ENCODE assay signal across 8 mouse cellular contexts in the genomic region with DNA sequence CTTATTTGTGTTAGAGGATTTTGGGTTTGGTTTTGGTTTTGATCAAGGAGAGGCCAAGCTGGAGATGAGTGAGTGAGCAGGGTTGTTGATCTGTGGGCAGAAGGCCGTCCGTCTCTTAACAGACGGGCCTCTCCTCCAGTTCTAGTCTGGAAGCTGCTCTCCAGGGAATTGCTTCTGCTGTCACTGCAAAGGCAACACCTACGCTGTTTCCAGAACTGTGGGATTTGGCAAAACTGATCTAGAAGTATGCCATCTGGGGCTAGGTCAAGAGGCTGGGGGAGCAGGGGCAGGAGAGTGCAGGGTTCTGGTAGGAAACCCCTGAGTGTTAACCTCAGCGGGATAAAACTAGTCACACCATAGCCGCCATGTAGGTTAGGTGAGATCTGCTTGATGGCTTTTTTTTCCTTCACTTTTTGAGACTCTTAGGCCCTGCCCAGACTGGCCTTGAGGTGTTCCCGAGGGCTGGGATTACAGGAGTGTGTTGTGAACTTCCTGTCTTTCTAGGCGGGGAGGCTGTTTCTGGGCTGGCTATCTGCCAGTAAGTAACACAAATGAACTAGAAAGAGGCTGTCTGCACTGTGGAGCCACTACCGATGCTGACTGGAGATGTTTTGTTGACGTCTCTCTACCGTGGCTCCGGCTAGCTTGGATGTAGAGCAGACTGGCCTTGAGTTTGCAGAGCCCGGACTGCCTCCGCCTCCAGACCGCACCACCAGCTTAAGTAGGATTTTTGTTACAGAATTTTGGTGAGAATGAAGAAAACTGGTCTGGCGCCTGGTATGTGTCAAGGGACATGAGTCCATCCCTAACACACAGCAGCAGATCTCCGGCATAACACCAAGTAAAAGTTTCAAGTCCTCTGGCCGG. TPM values are rescaled to one million over a fixed set of nuclear protein-coding genes. Genes with fewer than 3 reads are reported as not detected.
DNase-seq lines count a peak whose midpoint lies in the region; ATAC-seq and TF ChIP-seq lines count a peak whose summit lies in the region.

TSS of gene Atp6v1g2 (plus strand) at position 547 of the 867 bp plus-strand sequence.

- H3K36me3 ChIP-seq in forebrain, embryonic 12.5 days (replicated peaks), result peaks cover 39% of the 10 kb centered on the region
- peaks cover 11% of the 10 kb centered on the region for H3K36me3 ChIP-seq in midbrain, embryonic 16.5 days (ENCODE audit: control insufficient read depth, insufficient read depth, low read length)

- no peak for ATAC-seq in forebrain, embryonic 12.5 days (ENCODE audit: low FRiP score)
- ATAC-seq in midbrain, embryonic 16.5 days, result no peak

- H3K4me3 ChIP-seq in layer of hippocampus, adult 2 months, result peak within 1 kb of the TSS; percentile 78
- peak within 1 kb of the TSS; percentile 55 for H3K4me3 ChIP-seq in forebrain, embryonic 12.5 days (replicated peaks)
- no peak within 1 kb of the TSS for H3K4me3 ChIP-seq in midbrain, embryonic 16.5 days (ENCODE audit: low read depth, low read length)

- peak within 1 kb of the TSS; percentile 88 for H3K4me2 ChIP-seq in forebrain, embryonic 12.5 days
- peak within 1 kb of the TSS; percentile 97 for H3K4me2 ChIP-seq in midbrain, embryonic 16.5 days (ENCODE audit: low read length)

- H3K27me3 ChIP-seq in forebrain, embryonic 12.5 days, result no peaks in the 10 kb centered on the region
- no peaks in the 10 kb centered on the region for H3K27me3 ChIP-seq in midbrain, embryonic 16.5 days (ENCODE audit: control insufficient read depth, insufficient read depth, low read depth, low read length)

- no peaks in the 10 kb centered on the region for H3K9me3 ChIP-seq in forebrain, embryonic 12.5 days
- H3K9me3 ChIP-seq in midbrain, embryonic 16.5 days (replicated peaks; ENCODE audit: control insufficient read depth, low read length, poor library complexity, severe bottlenecking), result no peaks in the 10 kb centered on the region

- no peak for TF ChIP-seq CTCF in layer of hippocampus, adult 2 months (conservative IDR thresholded peaks at IDR 0.05)

- 89% methylated on average over 18 of the region's 18 CpGs for WGBS in forebrain, embryonic 12.5 days
- 76% methylated on average over 18 of the region's 18 CpGs for WGBS in midbrain, embryonic 16.5 days

- peak within 1 kb of the TSS; percentile 33; the same call in 1 of the 2 replicates for H3K9ac ChIP-seq in forebrain, embryonic 12.5 days
- H3K9ac ChIP-seq in midbrain, embryonic 16.5 days (ENCODE audit: low read depth, low read length), result no peak within 1 kb of the TSS

- no peak for DNase-seq in layer of hippocampus, adult 2 months (ENCODE audit: low spot score in 2 of 2)
- no peak for DNase-seq in layer of hippocampus, adult 9-10 months (ENCODE audit: low spot score)
- peak; percentile 47 for DNase-seq in adipocyte (ENCODE audit: low spot score)
- DNase-seq in layer of hippocampus, postnatal 25 days (ENCODE audit: extremely low spot score in 1 of 2, low spot score in 1 of 2), result no peak
- no peak for DNase-seq in c-Kit-positive CD71-positive TER-119-positive erythroid progenitor cells, embryonic 14.5 days (ENCODE audit: low spot score)
- no peak for DNase-seq in thymus, postnatal 14 days

- H3K4me1 ChIP-seq in forebrain, embryonic 12.5 days, result peaks cover 28% of the 10 kb centered on the region
- peaks cover 22% of the 10 kb centered on the region for H3K4me1 ChIP-seq in midbrain, embryonic 16.5 days (ENCODE audit: control insufficient read depth, insufficient read depth, low read length)

- peak within 1 kb of the TSS; percentile 93 for H3K27ac ChIP-seq in layer of hippocampus, adult 2 months
- H3K27ac ChIP-seq in forebrain, embryonic 12.5 days, result peak within 1 kb of the TSS; percentile 96
- H3K27ac ChIP-seq in midbrain, embryonic 16.5 days (ENCODE audit: low read length), result no peak within 1 kb of the TSS

RNA-seq across cellular contexts. Expression of gene Atp6v1g2, which starts in this region (rescaled TPM):
- total RNA-seq in layer of hippocampus, adult 2 months (2021), result 100 to 1,000 TPM; 615 to 646 TPM
- 16.2 and 17.3 TPM in 2 replicates for polyA plus RNA-seq in forebrain, embryonic 12.5 days (2016; fragmentation: Nextera tagmentation; extraction: Ambion mirVana)
- total RNA-seq in layer of hippocampus, postnatal 25 days (2021), result 100 to 1,000 TPM; 607 to 639 TPM
- 111 and 139 TPM in 2 replicates for polyA plus RNA-seq in midbrain, embryonic 16.5 days (2015; fragmentation: Nextera tagmentation; extraction: Ambion mirVana)
